Mouse (Mus musculus) stomach, embryonic 14.5 days (tissue): ENCODE data around the gene Gstm3. TPM values are rescaled to one million over a fixed set of nuclear protein-coding genes. Genes with fewer than 3 reads are reported as not detected.
"Not testable (repeated sequence)": the region's sequence is repeated elsewhere in the genome, so short reads cannot be mapped to it uniquely, and the experiment has no call there.

Source experiments
- ATAC-seq: fragments of 200-750 bp; cut with Nextera tagmentation; 2 replicates; pipeline ENCODE4 v1.8.0; 2017; ENCODE audit warnings: low read depth, moderate TSS enrichment; ENCODE audit not compliant: insufficient number of reproducible peaks, insufficient read depth, low FRiP score
- H3K27ac ChIP-seq: fragments of 300-500 bp; sonication (generic); 2 replicates; pipeline ENCODE4 v1.5.1; 2014; ENCODE audit warnings: mild to moderate bottlenecking, low read length, moderate library complexity, mixed read lengths
- H3K27me3 ChIP-seq: fragments of 300-500 bp; sonication (generic); 2 replicates; pipeline ENCODE4 v1.6.1; 2014; ENCODE audit warnings: low read length, control low read depth, mixed read lengths; ENCODE audit not compliant: control insufficient read depth, insufficient read depth
- H3K36me3 ChIP-seq: fragments of 300-500 bp; sonication (generic); 2 replicates; pipeline ENCODE4 v1.6.1; 2014; ENCODE audit warnings: mild to moderate bottlenecking, control low read depth, low read length, moderate library complexity, mixed read lengths; ENCODE audit not compliant: control insufficient read depth, insufficient read depth
- H3K4me1 ChIP-seq: fragments of 300-500 bp; sonication (generic); 2 replicates; pipeline ENCODE4 v1.6.1; 2014; ENCODE audit warnings: low read length, control low read depth, mixed read lengths; ENCODE audit not compliant: control insufficient read depth, insufficient read depth
- H3K4me2 ChIP-seq: fragments of 300-500 bp; sonication (generic); replicated peaks from 2 replicates; pipeline ENCODE4 v1.6.1; 2014; ENCODE audit warnings: low read depth, low read length, control low read depth
- H3K4me3 ChIP-seq: fragments of 300-500 bp; sonication (generic); 2 replicates; pipeline ENCODE4 v1.5.1; 2014; ENCODE audit warnings: low read depth, low read length, control low read depth
- H3K9ac ChIP-seq: fragments of 300-500 bp; sonication (generic); replicated peaks from 2 replicates; pipeline ENCODE4 v1.6.1; 2014; ENCODE audit warnings: low read depth, mild to moderate bottlenecking, control low read depth, low read length, moderate library complexity, mixed read lengths
- H3K9me3 ChIP-seq: fragments of 300-500 bp; sonication (generic); 2 replicates; pipeline ENCODE4 v1.6.1; 2016; ENCODE audit warnings: low read depth, low read length, control low read depth; ENCODE audit not compliant: control insufficient read depth
- WGBS: fragments of 180-500 bp; shearing (Covaris S2); extraction: QIAGEN DNeasy Blood & Tissue Kit; methylation state at CpG from one replicate; pipeline ENCODE4 v1.1.7; 2014; 5-methylcytosine and 5-hydroxymethylcytosine counted together
- polyA plus RNA-seq: library from polyadenylated mRNA; unstranded; fragments of >200 nt; fragmentation: Nextera tagmentation; extraction: Ambion mirVana; gene quantifications from 2 replicates; pipeline ENCODE4 v1.2.1, GENCODE M21; 2014

The Gstm3 gene
- polyA plus RNA-seq, 1 experiment from 2014 or later: 27.4 TPM

GRCm38 (mm10) chr3:107965592-107965991 lies 3.5 kb downstream of the Gstm3 start:
- WGBS: 76% methylated on average over 1 of the region's 1 CpGs
- no peaks in the 10 kb centered on the region for H3K27me3 ChIP-seq
- H3K4me1 ChIP-seq: no peaks in the 10 kb centered on the region
- ATAC-seq: no peak
- H3K36me3 ChIP-seq: no peaks in the 10 kb centered on the region
- no peak overlapping the region for H3K27ac ChIP-seq
- no peak overlapping the region for H3K4me3 ChIP-seq
- no peak overlapping the region for H3K4me2 ChIP-seq
- no peak overlapping the region for H3K9ac ChIP-seq
- no peaks in the 10 kb centered on the region for H3K9me3 ChIP-seq

DNA sequence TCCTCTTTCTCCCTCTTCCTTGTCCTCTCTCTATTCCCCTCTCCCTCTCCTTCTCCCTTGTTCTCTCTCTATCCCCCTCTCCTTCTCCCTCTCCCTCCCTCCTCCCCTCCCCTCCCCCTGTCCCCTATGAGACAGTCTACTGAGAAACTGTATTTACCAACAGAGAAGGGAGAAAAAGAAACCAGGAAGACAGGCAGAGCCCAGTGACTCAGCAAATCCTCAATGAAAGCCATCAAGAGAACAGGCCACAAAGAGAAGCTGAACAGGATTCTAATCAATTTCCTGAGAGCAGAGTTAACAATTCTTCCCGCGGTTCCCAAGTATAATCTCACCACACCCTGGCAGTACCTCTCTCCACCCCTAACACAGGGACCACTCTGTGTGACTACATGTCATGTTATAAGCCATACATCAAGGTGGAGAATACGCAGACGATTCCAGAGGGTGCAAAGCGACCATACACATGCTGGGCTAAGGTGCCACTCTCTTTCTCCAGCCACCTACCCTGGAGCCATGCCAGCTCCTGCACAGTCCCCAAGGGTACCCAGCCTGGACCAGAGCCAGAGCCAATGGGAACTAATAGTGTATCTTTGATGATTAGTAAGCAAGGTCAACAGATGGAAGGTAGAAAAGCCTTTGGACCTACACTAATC lies 4.3 kb downstream of the Gstm3 start:
- ATAC-seq: peak; percentile 46
- Histone ChIP-seq H3K9ac (no peak overlapping the region), H3K27me3 (no peaks in the 10 kb centered on the region), H3K4me2 (no peak overlapping the region), H3K27ac (peak overlapping the region; percentile 52; the same call in 1 of the 2 replicates), H3K4me3 (no peak overlapping the region), H3K4me1 (no peaks in the 10 kb centered on the region), H3K36me3 (no peaks in the 10 kb centered on the region), H3K9me3 (no peaks in the 10 kb centered on the region)
- 54% methylated on average over 5 of the region's 5 CpGs for WGBS

- WGBS: 73% methylated on average over 4 of the region's 4 CpGs
- H3K27me3 ChIP-seq: no peaks in the 10 kb centered on the region
- no peak overlapping the region for H3K4me3 ChIP-seq
- H3K4me1 ChIP-seq: no peaks in the 10 kb centered on the region
- peak overlapping the region; percentile 52; the same call in 1 of the 2 replicates for H3K27ac ChIP-seq
- H3K9me3 ChIP-seq: no peaks in the 10 kb centered on the region
- no peak overlapping the region for H3K9ac ChIP-seq
- H3K4me2 ChIP-seq: no peak overlapping the region
- ATAC-seq: no peak
- H3K36me3 ChIP-seq: no peaks in the 10 kb centered on the region
These were observed 5.1 kb downstream of the Gstm3 start for GRCm38 (mm10) chr3:107964026-107964425.

GRCm38 (mm10) chr3:107955260-107955659 lies 13.8 kb downstream of the Gstm3 start:
- not testable (repeated sequence) for H3K36me3 ChIP-seq

DNA sequence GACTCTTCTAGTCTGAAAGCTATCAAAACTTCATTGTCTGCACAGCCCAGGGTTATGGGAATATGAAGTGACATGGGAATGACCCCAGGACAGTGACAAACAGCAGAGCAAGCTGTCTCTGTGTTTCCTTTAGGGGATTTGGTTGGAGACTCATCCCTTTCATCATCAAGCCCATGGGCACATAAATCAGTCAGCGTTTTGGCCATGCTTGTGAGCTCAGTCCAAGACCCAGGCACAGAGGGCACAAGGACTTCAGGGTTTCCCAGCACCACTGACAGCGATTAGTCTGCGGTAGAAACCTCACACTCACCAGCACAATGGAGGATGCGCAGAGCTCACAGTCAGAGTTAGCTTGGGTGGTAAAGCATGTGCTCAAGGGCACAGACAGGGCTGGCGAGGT lies 15.2 kb downstream of the Gstm3 start:
- no peak overlapping the region for H3K4me2 ChIP-seq
- H3K27ac ChIP-seq: no peak overlapping the region
- no peak for ATAC-seq
- no peaks in the 10 kb centered on the region for H3K27me3 ChIP-seq
- H3K9ac ChIP-seq: no peak overlapping the region
- no peaks in the 10 kb centered on the region for H3K4me1 ChIP-seq
- H3K4me3 ChIP-seq: no peak overlapping the region
- 74% methylated on average over 5 of the region's 5 CpGs for WGBS
- no peaks in the 10 kb centered on the region for H3K36me3 ChIP-seq
- no peaks in the 10 kb centered on the region for H3K9me3 ChIP-seq

More at GRCm38 (mm10) chr3:107955260-107955659, 13.8 kb downstream of the Gstm3 start:
- H3K4me1 ChIP-seq, H3K27me3 ChIP-seq, ATAC-seq, H3K4me2 ChIP-seq, H3K27ac ChIP-seq, H3K9ac ChIP-seq, H3K4me3 ChIP-seq, H3K9me3 ChIP-seq: not testable (repeated sequence)
- 88% methylated on average over 9 of the region's 9 CpGs for WGBS

DNA sequence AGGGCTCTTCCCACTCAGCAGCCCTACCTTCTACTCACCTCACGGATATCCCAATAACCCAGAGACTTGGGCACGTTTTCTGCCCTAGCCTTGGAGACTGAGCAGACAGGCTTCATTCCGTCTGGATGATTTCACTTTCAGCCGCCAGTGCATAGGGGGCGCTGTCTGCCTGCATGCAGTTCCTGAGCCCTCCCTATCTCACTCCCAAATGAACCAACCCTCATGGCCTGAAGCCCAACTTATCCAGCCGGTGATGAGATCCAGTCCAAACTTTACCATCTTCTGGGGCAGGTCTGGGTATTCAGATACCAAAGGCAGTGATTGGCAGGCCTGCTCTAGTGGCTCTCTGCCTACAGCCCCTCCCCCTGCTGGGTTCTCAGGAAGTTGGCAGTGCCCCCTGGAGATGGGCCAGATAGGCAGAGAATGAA lies 15.7 kb downstream of the Gstm3 start:
- 31% methylated on average over 6 of the region's 6 CpGs for WGBS
- Histone ChIP-seq H3K9ac (no peak overlapping the region), H3K4me3 (no peak overlapping the region), H3K4me1 (no peaks in the 10 kb centered on the region), H3K27ac (no peak overlapping the region), H3K27me3 (no peaks in the 10 kb centered on the region), H3K9me3 (no peaks in the 10 kb centered on the region), H3K4me2 (no peak overlapping the region), H3K36me3 (no peaks in the 10 kb centered on the region)
- ATAC-seq: peak; percentile 46

DNA sequence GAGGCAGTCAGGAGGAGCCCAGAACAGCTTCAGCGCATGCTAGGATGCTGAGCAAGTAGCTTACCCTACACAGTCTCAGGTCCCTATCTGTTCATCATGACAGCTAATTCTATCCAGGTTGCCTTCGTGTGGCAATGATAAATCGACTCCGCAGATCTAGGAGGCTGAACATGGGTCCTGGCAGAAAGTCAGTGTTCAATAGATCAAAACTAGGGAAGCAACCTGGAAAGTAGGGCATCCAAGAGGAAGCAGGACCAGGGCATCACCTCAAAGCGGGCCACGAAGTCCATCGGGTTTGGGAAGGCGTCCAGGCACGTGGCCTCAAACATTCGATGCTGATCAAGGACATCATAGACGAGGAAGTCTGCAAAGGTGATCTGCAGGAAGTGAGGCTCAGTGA lies 18.6 kb downstream of the Gstm3 start:
- Histone ChIP-seq H3K27ac (no peak overlapping the region), H3K9ac (no peak overlapping the region), H3K4me3 (no peak overlapping the region), H3K27me3 (no peaks in the 10 kb centered on the region), H3K36me3 (no peaks in the 10 kb centered on the region), H3K4me2 (no peak overlapping the region), H3K9me3 (no peaks in the 10 kb centered on the region), H3K4me1 (no peaks in the 10 kb centered on the region)
- no peak for ATAC-seq
- WGBS: 87% methylated on average over 11 of the region's 11 CpGs

DNA sequence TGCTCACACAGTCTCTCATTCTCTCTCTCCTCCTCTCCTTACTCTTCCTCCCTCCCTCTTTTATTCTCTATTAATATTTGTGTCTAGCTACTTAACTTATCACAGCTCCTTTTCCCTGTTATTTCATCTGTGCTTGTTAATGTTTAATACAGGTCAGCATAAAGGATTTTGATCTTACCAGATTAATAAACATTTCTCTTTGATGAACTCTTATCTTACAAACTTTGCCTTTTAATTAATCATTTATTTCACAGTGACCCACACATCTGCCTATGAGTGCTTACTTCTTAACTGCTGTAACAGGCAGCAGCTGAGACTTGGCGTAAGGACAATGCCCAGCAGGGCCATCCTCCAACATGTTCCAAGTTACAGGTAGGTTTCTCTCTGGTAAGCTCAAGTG lies 19.6 kb downstream of the Gstm3 start:
- not testable (repeated sequence) for H3K9ac ChIP-seq, H3K4me1 ChIP-seq, H3K9me3 ChIP-seq, ATAC-seq, H3K4me3 ChIP-seq, H3K27me3 ChIP-seq, H3K27ac ChIP-seq, H3K4me2 ChIP-seq, H3K36me3 ChIP-seq
- 83% methylated on average over 1 of the region's 1 CpGs for WGBS

DNA sequence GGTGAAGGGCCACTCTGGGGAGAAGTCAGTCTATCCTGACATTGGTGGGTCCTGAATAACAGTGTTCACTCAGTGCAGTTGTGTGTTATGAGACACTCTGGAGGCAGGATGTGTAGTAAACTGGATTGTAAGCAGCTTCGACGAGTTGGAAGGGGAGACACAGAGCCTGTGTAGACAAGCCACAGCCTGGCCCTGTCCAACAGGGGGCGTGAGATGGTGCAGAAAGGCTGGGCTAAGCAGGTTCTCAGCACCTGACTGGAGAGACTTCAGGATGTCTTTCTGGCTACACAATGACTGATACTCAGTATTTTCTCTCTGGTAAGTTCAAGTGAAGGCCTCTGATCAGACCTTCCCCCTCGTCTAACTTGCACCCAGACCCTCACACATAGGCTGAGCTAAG lies 23.4 kb downstream of the Gstm3 start:
- Histone ChIP-seq H3K9me3 (no peaks in the 10 kb centered on the region), H3K27ac (no peak overlapping the region), H3K27me3 (no peaks in the 10 kb centered on the region), H3K9ac (no peak overlapping the region), H3K4me2 (no peak overlapping the region), H3K4me1 (0 out of 2 replicates have a peak, but pooled peaks cover 6% of the 10 kb centered on the region), H3K36me3 (no peaks in the 10 kb centered on the region), H3K4me3 (no peak overlapping the region)
- 61% methylated on average over 4 of the region's 4 CpGs for WGBS
- no peak for ATAC-seq
